Mouse (Mus musculus) hindbrain, embryonic 16.5 days (tissue): Measurements from ENCODE around the gene Eif4e3. TPM values are rescaled to one million over a fixed set of nuclear protein-coding genes. Genes with fewer than 3 reads are reported as not detected.
A peak's percentile ranks its signal among the peaks of the same experiment; 100 is the strongest.

Source experiments
- ATAC-seq: fragments of 200-750 bp; cut with Nextera tagmentation; 2 replicates; pipeline ENCODE4 v1.8.0; 2017; ENCODE audit warnings: moderate TSS enrichment, moderate library complexity
- H3K27ac ChIP-seq: fragments of 300-500 bp; sonication (generic); 2 replicates; pipeline ENCODE4 v1.5.1; 2014; ENCODE audit warnings: low read depth, mild to moderate bottlenecking, control low read depth, low read length, moderate library complexity
- H3K27me3 ChIP-seq: fragments of 300-500 bp; sonication (generic); replicated peaks from 2 replicates; pipeline ENCODE4 v1.6.1; 2014; ENCODE audit warnings: low read length; ENCODE audit not compliant: control insufficient read depth, insufficient read depth
- H3K36me3 ChIP-seq: fragments of 300-500 bp; sonication (generic); 2 replicates; pipeline ENCODE4 v1.6.1; 2014; ENCODE audit warnings: mild to moderate bottlenecking, low read length, moderate library complexity, mixed read lengths; ENCODE audit not compliant: control insufficient read depth, insufficient read depth
- H3K4me1 ChIP-seq: fragments of 300-500 bp; sonication (generic); 2 replicates; pipeline ENCODE4 v1.6.1; 2014; ENCODE audit warnings: low read depth, low read length; ENCODE audit not compliant: control insufficient read depth, insufficient read depth
- H3K4me2 ChIP-seq: fragments of 300-500 bp; sonication (generic); 2 replicates; pipeline ENCODE4 v1.6.1; 2014; ENCODE audit warnings: mild to moderate bottlenecking, low read length, control low read depth, moderate library complexity
- H3K4me3 ChIP-seq: fragments of 300-500 bp; sonication (generic); 2 replicates; pipeline ENCODE4 v1.5.1; 2014; ENCODE audit warnings: mild to moderate bottlenecking, low read length, control low read depth, moderate library complexity
- H3K9ac ChIP-seq: fragments of 300-500 bp; sonication (generic); 2 replicates; pipeline ENCODE4 v1.6.1; 2014; ENCODE audit warnings: low read depth, mild to moderate bottlenecking, control low read depth, low read length, moderate library complexity
- H3K9me3 ChIP-seq: fragments of 300-500 bp; sonication (generic); 2 replicates; pipeline ENCODE4 v1.6.1; 2014; ENCODE audit warnings: mild to moderate bottlenecking, low read length, moderate library complexity; ENCODE audit not compliant: control insufficient read depth
- WGBS: fragments of 180-500 bp; shearing (Covaris S2); extraction: QIAGEN DNeasy Blood & Tissue Kit; methylation state at CpG from one replicate; pipeline ENCODE4 v1.1.7; 2014; 5-methylcytosine and 5-hydroxymethylcytosine counted together
- polyA plus RNA-seq: library from polyadenylated mRNA; unstranded; fragments of >200 nt; fragmentation: Nextera tagmentation; extraction: Ambion mirVana; gene quantifications from 2 replicates; pipeline ENCODE4 v1.2.1, GENCODE M21; 2015

Eif4e3 gene
- 5.7 and 6.4 TPM in 2 replicates for polyA plus RNA-seq

DNA sequence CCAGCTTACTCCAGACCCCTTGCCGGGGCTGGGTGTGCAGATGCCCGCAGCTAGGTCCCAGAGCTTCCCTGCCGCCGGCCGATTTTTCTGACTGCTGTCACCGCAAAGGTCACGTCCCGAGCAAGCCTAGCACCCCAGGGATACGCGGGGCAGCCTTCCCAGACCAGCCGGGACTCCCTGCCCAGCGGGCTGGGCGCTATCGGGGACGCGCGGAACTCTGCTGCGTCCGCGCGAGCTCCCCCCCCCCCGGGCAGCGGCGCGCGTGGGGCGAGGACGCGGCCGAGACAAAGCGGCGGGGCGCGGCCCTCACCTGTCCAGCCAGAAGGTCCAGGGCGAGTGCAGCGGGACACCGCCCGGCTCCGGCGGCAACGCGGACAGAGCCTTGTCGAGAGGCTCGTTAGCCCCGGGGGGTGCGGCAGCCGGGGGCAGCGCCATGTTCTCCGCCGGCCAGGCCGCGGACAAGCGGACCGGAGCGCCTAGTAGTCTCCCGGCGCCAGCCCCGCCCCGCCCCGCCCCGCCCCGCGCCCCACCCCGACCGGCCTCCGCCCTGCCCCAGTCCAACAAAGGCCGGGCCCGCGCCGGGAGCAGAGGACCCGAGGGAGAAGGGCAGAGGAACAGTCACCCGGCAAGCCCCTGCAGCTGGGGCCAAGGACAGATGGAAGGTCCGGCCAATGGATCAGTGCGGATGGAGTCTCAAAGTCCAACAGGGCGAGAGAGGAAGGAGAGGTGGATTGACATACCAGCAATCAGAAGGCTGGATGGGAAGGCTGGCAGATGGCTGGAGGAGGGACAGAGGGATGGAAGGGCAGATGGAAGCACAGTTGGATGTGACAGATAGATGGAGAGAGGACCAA lies at the start of gene Eif4e3, which contains the start of gene Gm20696:
TSS of gene Eif4e3 (minus strand) at position 454 of the 854 bp plus-strand sequence.
TSS of gene Gm20696 (minus strand) at position 480 of the 854 bp plus-strand sequence.
- ATAC-seq = peak; percentile 67
- no peaks in the 10 kb centered on the region for H3K27me3 ChIP-seq
- H3K4me2 ChIP-seq = peak within 1 kb of the TSS; percentile 91
- no peaks in the 10 kb centered on the region for H3K36me3 ChIP-seq
- under 1% methylated on average over 44 of the region's 75 CpGs for WGBS
- peak within 1 kb of the TSS; percentile 76 for H3K27ac ChIP-seq
- H3K4me1 ChIP-seq = peaks cover 28% of the 10 kb centered on the region
- peak within 1 kb of the TSS; percentile 80 for H3K9ac ChIP-seq
- H3K9me3 ChIP-seq = no peaks in the 10 kb centered on the region
- H3K4me3 ChIP-seq = peak within 1 kb of the TSS; percentile 70

- Histone ChIP-seq H3K9me3 (no peaks in the 10 kb centered on the region), H3K4me2 (no peak overlapping the region), H3K27ac (no peak overlapping the region), H3K36me3 (no peaks in the 10 kb centered on the region), H3K4me3 (no peak overlapping the region), H3K4me1 (no peaks in the 10 kb centered on the region), H3K9ac (no peak overlapping the region), H3K27me3 (0 out of 2 replicates have a peak, but pooled peaks cover 2% of the 10 kb centered on the region)
- WGBS = 72% methylated on average over 6 of the region's 6 CpGs
- ATAC-seq = no peak
Observed at GRCm38 (mm10) chr6:99715913-99716312, 49.3 kb upstream of the Eif4e3 start.

DNA sequence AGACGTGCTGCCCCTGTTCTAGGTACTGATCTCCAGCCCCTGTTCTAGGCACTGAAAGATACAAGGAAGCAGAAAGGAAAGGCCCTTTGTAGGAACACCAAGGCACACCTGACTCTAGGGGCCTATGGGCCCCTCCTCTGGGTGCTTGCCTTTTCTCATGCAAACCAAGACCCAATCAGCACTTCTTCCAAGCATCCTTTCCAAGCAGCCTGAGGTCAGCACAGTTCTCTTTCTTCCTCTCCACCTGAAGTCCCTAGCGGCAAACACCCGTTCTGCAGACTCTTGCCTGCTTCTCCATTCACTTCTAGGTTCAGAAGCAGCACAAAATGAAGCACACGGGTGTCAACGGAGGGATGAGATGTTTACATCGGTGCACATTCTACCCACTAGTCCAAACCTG lies 48.6 kb upstream of the Eif4e3 start:
- Histone ChIP-seq H3K9me3 (no peaks in the 10 kb centered on the region), H3K27me3 (0 out of 2 replicates have a peak, but pooled peaks cover 2% of the 10 kb centered on the region), H3K27ac (no peak overlapping the region), H3K4me3 (no peak overlapping the region), H3K36me3 (no peaks in the 10 kb centered on the region), H3K4me1 (no peaks in the 10 kb centered on the region), H3K9ac (no peak overlapping the region), H3K4me2 (no peak overlapping the region)
- ATAC-seq = no peak
- WGBS = 76% methylated on average over 6 of the region's 6 CpGs

- Histone ChIP-seq H3K9me3 (no peaks in the 10 kb centered on the region), H3K4me2 (no peak overlapping the region), H3K4me3 (no peak overlapping the region), H3K9ac (no peak overlapping the region), H3K27ac (no peak overlapping the region), H3K36me3 (no peaks in the 10 kb centered on the region), H3K4me1 (no peaks in the 10 kb centered on the region), H3K27me3 (0 out of 2 replicates have a peak, but pooled peaks cover 2% of the 10 kb centered on the region)
- WGBS = 81% methylated on average over 5 of the region's 5 CpGs
- no peak for ATAC-seq
Observed at GRCm38 (mm10) chr6:99713256-99713655, 46.7 kb upstream of the Eif4e3 start.

- H3K9ac ChIP-seq = no peak overlapping the region
- no peaks in the 10 kb centered on the region for H3K4me1 ChIP-seq
- ATAC-seq = no peak
- no peak overlapping the region for H3K4me3 ChIP-seq
- no peak overlapping the region for H3K27ac ChIP-seq
- H3K4me2 ChIP-seq = no peak overlapping the region
- 80% methylated on average over 11 of the region's 11 CpGs for WGBS
- H3K27me3 ChIP-seq = 0 out of 2 replicates have a peak, but pooled peaks cover 2% of the 10 kb centered on the region
- H3K9me3 ChIP-seq = no peaks in the 10 kb centered on the region
- no peaks in the 10 kb centered on the region for H3K36me3 ChIP-seq
Observed at GRCm38 (mm10) chr6:99711576-99712101, 45.1 kb upstream of the Eif4e3 start.

GRCm38 (mm10) chr6:99700484-99700883 lies 33.9 kb upstream of the Eif4e3 start:
- Histone ChIP-seq H3K36me3 (no peaks in the 10 kb centered on the region), H3K4me3 (no peak overlapping the region), H3K9ac (no peak overlapping the region), H3K9me3 (no peaks in the 10 kb centered on the region), H3K4me1 (no peaks in the 10 kb centered on the region), H3K4me2 (no peak overlapping the region), H3K27ac (no peak overlapping the region), H3K27me3 (no peaks in the 10 kb centered on the region)
- WGBS = 50% methylated on average over 3 of the region's 3 CpGs
- peak; percentile 50 for ATAC-seq

DNA sequence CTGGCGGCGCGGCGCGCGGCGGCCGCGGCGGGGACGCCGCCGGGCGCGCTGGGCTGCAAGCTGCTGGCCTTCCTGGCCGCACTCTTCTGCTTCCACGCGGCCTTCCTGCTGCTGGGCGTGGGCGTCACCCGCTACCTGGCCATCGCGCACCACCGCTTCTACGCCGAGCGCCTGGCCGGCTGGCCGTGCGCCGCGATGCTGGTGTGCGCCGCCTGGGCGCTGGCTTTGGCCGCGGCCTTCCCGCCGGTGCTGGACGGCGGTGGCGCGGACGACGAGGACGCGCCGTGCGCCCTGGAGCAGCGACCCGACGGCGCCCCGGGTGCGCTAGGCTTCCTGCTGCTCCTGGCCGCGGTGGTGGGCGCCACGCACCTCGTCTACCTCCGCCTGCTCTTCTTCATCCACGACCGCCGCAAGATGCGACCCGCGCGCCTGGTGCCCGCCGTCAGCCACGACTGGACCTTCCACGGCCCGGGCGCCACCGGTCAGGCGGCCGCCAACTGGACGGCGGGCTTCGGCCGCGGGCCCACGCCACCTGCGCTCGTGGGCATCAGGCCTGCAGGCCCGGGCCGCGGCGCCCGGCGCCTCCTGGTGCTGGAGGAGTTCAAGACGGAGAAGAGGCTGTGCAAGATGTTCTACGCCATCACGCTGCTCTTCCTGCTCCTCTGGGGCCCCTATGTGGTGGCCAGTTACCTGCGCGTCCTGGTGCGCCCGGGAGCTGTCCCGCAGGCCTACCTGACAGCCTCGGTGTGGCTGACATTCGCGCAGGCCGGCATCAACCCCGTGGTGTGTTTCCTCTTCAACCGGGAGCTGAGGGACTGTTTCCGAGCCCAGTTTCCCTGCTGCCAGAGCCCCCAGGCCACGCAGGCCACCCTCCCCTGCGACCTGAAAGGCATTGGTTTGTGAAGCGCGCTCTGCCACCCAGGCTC lies 26.6 kb upstream of the Eif4e3 start:
- Histone ChIP-seq H3K4me2 (peak overlapping the region; percentile 74), H3K4me3 (peak overlapping the region; percentile 88), H3K27ac (peak overlapping the region; percentile 92), H3K36me3 (no peaks in the 10 kb centered on the region), H3K9me3 (no peaks in the 10 kb centered on the region), H3K9ac (peak overlapping the region; percentile 96), H3K4me1 (peaks cover 25% of the 10 kb centered on the region), H3K27me3 (peaks cover 6% of the 10 kb centered on the region)
- ATAC-seq = peak; percentile 31
- WGBS = under 1% methylated on average over 109 of the region's 110 CpGs

DNA sequence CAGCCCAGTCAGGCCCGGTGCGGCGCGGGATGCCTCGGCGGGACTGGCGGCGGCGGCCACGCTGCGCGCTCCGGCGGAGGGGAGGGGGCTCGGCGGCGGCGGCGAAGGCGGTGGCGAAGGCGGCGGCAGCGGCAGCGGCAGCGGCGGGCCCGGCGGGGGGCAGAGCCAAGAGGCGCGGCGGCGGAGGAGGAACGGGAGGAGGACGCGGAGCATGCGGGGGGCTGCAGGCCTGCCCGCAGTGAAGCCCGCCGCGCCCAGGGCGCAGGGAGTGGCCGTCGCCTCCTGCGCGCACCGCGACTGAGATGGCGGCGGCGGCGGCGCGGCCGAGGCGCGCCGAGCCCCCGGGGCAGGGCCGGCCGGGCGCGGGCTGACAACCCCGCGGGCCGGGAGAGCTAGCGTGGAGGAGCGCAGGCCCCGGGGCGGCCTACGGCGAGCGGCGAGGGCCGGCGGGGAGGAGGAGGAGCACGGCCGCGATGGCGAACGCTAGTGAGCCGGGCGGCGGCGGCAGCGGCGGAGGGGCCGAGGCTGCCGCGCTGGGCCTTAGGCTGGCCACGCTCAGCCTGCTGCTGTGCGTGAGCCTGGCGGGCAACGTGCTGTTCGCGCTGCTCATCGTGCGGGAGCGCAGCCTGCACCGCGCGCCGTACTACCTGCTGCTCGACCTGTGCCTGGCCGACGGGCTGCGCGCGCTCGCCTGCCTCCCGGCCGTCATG lies 25.8 kb upstream of the Eif4e3 start, which contains the start of gene Gpr27:
TSS of gene Gpr27 (plus strand) at position 474 of the 710 bp plus-strand sequence.
- no peaks in the 10 kb centered on the region for H3K36me3 ChIP-seq
- peak within 1 kb of the TSS; percentile 74 for H3K4me2 ChIP-seq
- H3K27me3 ChIP-seq = peaks cover 6% of the 10 kb centered on the region
- under 1% methylated on average over 73 of the region's 112 CpGs for WGBS
- peak within 1 kb of the TSS; percentile 96 for H3K9ac ChIP-seq
- peak within 1 kb of the TSS; percentile 92 for H3K27ac ChIP-seq
- H3K9me3 ChIP-seq = no peaks in the 10 kb centered on the region
- H3K4me1 ChIP-seq = peaks cover 25% of the 10 kb centered on the region
- peak; percentile 84 for ATAC-seq
- peak within 1 kb of the TSS; percentile 88 for H3K4me3 ChIP-seq
